Mouse (Mus musculus) frontal cortex, adult (tissue): Measurements from ENCODE around the gene 4930524B15Rik.
"Not testable (repeated sequence)": the region's sequence is repeated elsewhere in the genome, so short reads cannot be mapped to it uniquely, and the experiment has no call there.

Experiments
- ATAC-seq: cut with Nextera tagmentation; 2 replicates; pipeline ENCODE4 v1.9.2; 2017; ENCODE audit warnings: mild to moderate bottlenecking, moderate library complexity, mixed read lengths; ENCODE audit not compliant: low TSS enrichment

4930524B15Rik gene

DNA sequence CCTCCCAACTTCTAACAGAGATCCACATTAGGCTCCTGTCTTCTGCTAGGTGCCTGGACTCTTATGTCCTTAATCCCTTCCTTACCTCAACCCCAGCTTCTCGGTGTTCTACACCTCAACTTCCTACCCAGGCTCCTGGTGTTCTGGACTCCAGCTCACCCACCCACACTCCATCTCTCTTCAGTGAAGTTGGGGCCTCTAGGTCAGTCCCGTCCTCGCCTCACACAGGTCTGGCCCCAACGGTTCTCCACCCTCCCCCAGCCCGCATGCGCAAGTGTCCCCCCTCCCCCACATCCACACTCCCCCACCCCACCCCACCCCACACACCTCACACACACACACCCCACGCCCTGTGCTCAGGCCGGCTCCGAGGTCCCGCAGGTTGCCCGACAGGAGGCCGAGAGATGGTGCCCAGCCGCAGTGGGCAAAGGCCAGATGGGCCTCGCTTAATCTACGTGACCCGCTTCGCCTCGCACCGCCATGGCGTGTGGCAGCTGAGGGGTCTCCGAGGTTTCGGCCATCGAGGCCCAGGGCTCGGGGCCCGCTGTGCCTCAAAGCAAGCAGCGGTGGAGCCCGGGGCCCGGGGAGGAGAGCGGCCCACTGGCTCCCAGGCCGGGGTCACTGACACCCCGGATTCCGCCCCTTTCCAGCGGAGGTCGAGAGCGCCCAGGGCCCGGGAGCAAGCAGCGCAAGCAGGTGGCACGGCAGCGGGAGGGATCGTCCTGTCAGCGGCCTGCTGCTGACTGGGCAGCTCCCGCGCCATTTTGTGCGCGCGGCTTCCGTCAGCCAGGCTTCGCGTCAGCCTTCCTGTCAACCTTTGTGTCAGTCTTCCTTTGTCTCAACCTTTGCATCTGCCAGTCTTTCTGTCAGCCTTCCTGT lies at the start of gene 4930524B15Rik:
Gene 4930524B15Rik (plus strand): TSS at position 337 of the 879 bp plus-strand sequence.
- no peak for ATAC-seq

DNA sequence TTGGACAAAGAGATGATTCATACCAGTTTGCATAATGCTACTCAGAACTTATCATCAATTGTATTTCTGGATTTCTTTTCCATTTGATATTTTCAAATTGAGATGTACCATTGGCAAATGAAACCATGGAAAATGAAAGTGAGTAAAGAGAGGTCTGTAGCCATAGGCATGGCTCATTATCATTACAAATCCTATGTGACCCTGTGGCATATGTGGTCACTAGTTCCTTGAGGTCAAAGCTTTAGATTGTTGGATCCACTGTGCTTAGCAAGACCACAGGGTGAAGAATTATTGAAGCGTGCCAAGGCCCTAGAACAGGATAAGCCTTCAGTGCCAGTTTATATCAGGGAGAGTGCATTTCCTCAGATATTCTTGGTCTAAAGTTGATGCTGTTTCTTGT lies 47.6 kb upstream of the 4930524B15Rik start:
- no peak for ATAC-seq

DNA sequence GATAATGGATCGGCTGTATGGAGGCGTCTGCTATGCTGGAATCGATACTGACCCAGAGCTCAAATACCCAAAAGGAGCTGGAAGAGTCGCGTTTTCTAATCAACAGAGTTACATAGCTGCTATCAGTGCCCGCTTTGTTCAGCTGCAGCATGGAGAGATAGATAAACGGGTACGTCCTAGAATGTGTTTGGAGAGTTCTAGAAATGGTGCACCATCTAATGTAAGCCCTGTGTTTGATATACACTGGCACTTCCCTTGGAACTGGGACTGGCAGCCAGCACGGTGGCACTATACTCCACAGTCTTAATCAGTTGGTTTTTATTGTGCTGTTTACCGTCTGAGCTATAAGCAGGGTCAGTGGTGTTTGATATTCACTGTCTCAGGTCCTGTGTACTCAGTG lies 35.3 kb upstream of the 4930524B15Rik start:
- ATAC-seq, result no peak

DNA sequence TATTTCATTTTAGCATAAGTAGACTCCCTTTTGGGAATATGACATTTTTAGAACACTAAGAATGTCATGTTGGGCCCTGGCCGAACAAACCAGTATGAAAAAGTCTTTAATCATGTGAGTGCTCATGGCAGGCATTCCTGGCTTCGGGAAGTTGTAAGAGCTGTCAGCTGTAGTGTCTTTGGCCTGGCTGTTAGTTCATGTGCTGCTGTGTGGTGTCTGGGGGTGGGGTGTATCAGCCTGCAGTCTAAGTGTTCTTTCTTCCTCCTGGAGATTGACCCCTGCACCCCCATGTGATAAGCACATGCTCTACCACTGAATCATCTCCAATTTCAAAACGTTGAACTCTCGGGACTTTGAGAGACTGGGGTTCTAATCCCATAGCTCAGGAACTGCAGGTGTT lies 29.7 kb upstream of the 4930524B15Rik start:
- ATAC-seq, result no peak

DNA sequence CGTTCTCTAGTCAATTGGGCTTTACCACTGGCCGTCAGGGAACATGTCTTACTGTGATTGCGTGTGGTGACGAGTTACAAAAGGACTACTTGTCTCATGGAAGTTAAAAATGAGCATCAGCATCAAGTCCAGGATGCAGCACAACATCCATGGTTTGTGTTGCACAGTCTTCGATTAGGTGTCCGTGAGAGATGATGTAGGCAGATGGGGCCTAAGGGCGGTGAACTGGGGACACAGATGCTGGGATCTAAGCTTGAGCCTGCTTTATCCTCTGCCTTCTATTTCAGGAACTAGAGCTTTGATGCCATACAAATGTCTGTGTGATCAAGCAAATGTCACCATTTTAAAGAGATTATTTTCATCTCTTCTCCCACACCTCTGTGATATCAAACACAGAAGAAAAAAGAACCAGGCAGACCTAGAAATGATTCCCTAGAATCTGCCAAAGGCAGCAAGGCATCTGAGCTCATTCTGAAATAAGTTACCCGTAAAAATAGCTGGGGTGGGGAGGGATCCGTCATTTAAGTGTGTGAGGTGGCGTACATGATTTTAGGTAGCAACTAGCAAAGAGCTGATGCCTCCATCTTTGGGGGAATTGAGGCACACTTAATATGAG lies 28.4 kb upstream of the 4930524B15Rik start:
- ATAC-seq, result peak; percentile 53

DNA sequence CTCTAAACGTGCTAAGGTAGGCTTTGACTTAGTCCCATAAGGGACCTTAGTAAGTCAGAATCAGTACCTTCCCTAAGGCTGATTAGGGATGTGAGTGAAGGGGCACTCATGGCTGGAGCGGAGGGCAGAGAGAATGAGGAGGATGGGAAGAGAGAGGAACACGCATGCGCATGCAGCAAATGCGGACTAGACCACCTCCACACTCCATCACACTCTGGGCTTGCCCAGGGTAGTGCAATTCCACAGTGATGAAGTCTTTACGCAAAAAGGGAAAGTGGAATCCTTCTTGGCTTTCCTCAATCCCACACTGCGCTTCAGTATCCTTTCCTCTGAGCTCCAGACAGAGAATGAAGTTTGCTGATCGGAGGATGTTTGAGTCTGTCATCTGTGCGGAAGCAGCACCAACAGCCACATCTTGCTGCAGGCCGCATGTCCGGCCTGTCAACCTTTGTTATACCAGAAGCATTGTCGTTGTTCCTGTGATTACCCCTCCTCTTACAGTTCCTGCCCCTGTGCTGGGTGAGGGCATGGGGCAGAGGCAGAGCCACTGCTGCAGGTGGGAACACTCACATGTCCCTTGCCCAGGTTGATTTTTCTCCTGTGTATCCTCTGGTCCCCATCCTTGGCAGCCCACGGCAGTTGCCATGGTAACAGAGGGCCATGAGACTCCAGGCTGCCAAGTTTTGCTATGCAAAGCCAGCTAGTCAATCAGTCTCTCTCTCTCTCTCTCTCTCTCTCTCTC lies 24.3 kb upstream of the 4930524B15Rik start:
- ATAC-seq, result peak; percentile 68

DNA sequence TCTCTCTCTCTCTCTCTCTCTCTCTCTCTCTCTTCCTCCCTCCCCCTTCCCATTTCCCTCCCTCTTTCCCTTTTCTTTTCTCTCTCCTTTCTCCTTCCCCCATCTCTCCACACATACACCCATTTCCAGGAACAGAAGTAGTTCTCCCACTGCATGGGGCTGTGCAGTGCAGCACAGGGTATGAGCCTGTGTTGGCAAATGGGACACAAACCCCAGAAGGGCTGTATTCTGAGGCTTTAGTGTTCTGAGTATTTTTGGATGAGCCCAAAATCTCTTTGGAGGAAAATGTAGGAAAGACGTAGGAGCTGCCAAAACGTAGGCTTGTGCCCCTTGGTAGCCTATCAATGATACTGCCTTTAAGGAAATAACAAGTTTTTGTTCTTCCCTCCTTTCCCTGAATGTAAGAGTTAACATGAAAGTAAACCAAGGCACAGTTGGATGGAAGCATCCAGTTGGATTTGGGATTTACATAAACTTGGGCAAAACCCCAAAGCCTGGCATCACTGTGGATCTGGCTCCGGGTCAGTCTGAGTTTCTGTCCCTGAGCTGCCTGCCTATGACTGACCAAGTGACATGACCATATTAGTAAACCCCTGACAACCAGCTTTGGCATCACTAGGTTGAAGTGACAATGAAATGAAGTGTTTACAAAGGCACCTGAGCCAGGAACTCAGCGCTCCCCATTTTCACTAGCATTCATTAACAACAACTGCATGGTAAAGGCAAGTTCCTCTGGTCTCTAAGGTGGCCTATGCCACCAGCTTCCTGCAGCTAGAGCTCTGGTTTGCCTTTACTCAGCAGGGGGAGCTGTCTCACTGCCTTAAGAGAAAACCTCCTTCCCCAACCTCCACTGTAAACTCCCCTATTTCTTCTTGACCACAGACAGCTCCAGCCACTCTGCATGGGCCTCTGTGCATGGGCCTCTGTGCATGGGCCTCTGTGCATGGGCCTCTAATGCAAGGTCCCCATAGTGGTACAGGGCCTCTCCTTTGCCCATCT lies 23.5 kb upstream of the 4930524B15Rik start:
- peak; percentile 42 for ATAC-seq

DNA sequence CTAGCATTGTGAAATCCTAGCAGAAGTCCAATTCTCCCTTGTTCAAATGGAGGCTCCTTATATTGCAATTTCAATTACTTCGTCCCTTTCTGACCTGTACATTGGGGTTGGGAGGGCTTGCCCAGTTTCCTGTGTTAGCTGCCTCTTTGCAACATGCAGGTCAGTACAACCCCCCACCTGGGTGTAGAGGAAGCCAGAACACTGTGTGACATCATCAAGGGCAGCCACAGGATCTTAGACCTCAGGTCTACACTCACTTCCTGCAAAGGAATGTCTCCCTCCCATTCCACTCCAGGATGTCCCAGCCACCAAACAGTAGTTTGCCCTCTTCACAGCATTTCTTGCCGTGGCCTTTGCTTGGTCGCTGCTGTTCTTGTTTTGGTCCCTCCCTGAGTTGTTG lies 19.9 kb upstream of the 4930524B15Rik start:
- no peak for ATAC-seq

DNA sequence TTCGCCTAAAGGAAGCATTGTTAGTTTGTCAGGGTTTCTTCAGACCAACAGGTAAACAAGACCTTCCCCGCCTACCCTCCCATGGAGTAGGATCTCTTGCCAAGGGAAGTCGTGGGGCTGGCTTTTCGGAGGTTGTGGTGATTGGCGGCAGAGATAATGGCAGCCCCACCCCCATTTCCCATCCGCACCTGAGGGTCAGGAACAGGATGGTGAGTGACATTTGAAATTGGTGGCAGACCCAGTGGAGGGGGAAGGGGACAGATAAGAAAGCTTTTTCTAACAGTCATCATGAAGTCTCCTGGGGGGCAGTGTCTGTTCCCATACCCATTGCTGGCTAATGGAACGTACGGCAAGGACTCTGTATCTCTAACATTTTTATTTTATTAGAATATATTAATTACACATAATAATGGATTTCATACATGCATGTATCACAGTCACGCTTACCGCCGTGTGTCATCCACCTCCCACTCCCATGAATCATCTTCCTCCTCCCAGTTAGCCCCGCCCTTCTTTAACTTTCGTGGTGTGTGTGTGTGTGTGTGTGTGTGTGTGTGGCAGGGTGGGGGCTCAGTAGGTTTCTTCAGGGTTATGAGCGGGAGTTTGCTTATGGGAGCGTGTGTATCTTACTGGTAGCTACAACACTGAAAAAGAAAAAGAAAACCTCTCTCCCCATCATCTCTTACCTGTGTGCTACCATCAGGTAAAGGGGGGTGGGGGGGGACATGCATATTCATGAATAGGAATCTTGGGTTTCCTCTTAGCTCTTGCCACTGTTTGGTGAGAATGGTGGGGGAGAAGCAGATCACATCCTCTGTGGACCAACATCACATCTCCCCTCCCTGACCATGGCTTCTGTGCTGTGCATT lies 16.7 kb upstream of the 4930524B15Rik start:
- peak; percentile 19; the same call in 1 of the 2 replicates for ATAC-seq

DNA sequence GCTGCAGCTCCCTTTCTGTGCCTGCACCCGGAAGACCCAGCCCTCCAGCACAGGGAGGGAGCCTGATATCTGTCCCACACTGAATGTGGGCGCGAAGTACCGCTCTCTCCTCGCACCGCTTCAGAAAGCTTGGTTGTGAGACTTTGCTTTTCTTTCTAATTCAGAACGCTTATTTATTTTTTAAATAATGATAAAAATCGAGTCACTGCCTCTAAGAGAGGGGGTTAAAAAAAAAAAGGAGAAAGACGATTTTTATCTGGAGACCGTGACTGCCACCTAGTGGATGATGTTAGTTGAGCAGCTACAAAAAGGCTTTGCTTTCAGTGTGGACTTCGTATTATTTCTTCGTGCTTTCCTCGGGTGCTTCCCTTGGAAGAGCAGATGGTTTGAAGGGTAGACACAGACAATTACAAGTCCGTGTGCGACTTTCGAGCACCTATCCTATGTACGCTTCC lies 16.0 kb upstream of the 4930524B15Rik start:
- peak; percentile 83 for ATAC-seq

DNA sequence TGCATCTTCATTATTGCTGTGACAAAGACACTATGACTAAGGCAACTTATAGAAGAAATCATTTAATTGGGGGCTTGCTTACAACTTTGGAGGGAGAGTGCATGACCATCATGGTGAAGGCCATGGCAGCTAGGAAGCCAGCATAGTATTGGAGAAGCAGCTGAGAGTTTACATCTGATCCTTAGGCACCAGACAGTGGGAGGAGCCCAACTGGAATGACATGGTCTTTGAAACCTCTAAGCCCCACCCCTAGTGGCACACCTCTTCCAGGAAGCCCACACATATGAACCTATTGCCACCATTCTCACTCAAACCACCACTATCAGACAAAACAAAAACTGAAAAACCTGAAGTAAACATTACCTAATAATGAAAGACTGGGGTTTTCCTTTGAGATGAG lies 5.3 kb upstream of the 4930524B15Rik start:
- no peak for ATAC-seq

DNA sequence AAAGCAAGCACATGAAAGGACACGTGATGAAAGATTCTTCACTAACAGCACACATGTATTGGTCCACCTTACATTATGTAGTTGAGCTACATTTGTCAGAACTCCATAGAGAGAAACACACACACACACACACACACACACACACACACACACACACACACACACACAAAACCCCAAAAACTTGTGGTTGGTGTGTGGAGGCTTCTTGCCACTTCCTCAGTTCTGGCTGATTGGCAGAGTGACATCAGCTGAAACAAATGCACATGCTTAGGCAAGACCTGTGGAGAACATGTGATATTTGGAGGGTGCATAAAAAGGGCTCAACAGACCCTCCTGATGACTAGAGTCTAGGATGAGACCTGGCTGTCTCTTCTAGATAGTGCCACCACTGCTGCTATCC lies 1.4 kb upstream of the 4930524B15Rik start:
- ATAC-seq, result no peak

DNA sequence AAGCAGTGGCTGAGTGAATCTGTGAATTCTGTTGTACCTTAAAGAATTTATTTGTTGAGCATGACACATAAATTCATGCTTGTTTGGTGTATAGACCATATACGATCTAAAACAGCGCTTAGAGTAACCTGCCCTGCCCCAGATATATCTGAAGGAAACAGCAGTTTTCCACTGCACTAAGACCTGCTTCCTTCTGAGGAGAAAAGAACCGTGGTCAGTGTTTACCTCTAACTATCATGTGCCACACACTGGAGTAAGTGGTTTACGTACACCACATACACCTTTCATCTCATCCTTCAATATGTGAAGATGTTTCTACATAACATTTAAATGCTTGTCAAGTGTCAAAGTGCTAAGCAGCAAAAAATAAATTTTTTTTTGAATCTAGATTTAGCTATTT lies 8.7 kb downstream of the 4930524B15Rik start:
- ATAC-seq, result no peak

DNA sequence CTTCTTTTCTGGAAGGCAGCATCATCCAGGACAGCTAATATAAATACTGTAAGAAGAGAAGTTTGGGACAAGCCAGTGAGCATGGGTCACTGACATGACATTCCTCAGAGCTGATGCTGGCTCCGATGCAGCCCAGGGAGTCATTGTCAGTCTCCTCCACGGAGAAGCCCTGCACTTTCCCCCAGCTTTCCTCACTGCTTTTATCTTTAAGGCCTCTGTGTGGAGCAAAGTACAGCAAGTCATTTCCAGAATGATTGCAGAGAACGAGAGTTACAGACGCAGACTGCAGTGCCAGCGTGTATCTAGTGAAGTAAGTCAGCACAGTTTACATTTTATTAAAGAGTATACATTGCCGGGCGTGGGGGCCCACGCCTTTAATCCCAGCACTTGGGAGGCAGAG lies 9.4 kb downstream of the 4930524B15Rik start:
- ATAC-seq, result no peak

DNA sequence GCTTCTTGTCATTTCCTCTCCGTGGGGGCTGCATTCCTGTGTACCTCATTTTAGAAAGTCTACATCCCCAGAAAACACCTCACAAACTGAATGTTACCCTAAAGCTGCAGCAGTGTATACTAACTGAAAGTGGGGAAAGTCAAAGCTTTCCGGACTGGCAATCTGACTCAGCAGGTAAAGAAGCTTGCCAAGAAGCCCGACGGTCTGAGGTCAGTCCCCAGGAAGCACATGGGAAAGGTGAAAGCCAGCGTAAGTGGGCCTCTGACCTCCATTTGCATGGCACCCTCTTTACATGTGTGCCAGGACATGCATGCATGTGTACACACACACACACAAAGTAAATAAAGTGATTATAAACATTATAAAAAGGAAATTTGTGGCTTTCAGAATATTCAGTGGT lies 10.3 kb downstream of the 4930524B15Rik start:
- no peak for ATAC-seq

DNA sequence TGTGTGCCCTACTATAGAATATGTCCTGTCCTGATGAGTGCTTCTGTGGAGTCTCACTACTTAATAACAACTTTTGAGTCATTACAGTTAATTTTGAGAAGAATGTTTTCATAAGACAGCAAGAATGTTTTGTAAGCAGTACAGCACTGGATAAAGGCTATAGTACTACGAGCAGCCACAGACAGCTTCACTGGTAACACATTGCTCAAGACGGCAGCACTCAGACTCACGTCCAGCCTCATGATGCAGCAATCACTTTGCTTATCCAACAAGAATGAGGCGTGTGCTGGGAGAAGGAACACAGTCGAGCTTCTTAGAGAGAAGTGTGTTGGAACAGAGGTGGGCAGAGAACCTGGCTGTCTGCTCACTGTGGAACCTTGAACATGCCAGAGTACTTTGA lies 10.7 kb downstream of the 4930524B15Rik start:
- ATAC-seq, result no peak

DNA sequence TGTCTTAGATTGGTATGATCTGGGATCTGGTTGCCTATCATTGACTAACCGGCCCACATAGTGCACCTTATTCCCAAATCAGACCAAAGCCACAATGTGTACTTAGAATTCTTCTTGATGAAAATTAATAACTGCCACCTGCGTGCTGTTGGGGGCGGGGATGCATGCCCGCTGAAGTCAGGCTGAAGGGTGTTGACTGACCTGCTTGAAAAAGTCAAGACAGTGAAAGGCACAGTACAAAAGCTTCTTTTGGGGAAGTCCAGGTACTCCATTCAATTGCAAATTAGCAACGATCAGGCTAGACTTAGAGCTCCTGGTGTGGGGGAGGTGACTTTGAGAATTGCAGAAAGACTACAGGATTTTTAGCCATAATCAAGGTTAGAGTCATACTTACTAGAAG lies 14.7 kb downstream of the 4930524B15Rik start:
- ATAC-seq, result not testable (repeated sequence)

DNA sequence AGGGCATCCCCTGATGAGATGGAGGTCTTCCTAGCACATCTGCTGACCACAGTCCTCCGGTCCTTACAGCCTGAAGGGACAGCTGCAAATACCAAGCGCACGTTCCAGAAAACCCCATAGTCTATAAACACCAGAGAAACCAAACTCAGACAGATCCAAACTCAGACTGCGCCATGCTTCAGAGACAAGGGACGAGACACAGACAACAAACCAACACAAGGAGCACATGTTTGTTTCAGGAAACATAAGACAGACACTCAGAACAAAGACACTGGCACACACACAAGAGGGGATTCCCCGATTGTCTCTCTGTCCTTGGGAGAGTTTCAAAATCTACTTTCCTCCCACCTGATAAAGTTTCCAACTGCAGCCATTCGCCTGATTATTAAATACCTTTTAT lies 16.4 kb downstream of the 4930524B15Rik start:
- ATAC-seq, result no peak

DNA sequence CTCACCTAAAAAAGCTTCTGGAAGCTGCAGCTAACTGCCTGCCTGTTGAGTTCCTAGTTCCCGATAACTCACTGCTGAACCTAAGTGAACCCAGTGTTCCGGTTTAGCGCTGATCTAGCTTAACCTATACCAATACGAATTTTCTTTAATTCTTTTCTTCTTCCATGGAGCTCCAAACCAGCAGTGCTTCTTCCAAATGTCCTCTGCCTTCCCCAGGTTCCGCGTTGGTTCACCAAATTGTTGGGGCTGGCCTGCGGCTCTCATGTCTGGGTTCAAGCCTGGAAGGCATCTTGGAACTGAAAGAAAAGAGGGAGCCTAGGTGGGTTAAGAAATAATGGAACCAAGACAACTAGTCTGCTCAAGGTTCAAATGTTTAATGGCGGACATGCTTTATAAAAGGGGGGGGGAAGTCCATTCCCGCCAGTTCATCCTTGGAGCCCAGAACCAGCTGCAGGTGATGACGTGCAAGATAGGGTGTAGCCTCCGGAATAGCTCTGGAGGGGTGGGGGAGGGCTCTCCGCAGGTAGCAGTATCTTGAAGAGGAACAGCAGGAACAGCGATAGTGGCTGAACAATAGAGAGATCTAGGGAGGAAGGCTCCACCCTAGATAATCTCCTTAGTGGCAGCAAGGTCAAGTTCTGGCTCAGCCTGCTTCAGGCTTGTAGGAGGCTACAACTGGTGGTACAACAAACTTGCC lies 17.0 kb downstream of the 4930524B15Rik start:
- not testable (repeated sequence) for ATAC-seq

DNA sequence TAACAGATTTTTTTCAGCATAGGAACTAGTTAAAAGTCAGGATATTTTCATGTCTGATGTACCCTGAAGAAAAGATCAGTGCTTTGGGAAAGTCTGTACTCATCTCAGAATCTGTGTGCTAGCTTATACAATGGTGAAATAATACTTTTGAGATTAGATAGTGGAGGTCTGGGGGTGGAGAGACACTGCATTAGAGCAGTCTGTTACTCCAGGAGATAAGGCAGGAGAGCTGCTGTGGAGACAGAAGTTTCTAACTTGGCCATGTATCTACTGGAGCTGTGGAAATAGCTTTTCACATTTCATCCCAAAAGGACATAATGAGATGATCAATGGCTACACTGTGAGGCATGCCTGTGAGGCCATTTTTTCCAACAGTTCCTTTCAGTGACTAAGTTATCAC lies 17.9 kb downstream of the 4930524B15Rik start:
- no peak for ATAC-seq
